Mouse (Mus musculus) adrenal gland, adult (tissue): ENCODE data around the gene Kctd3.
"Not testable (repeated sequence)": the region's sequence is repeated elsewhere in the genome, so short reads cannot be mapped to it uniquely, and the experiment has no call there.

Experiments used
- DNase-seq, 2 experiments: peaks; one replicate each; pipeline ENCODE4 v3.0.0; 2022 to 2023; ENCODE audit warnings: low spot score in 1 of 2; ENCODE audit not compliant: inconsistent age in 2 of 2

The Kctd3 gene

GRCm38 (mm10) chr1:189007239-189007979, at the start of gene Kctd3:
Gene Kctd3 (minus strand): TSS chr1:189007841.
- peak; percentile 95 to 99 for DNase-seq

GRCm38 (mm10) chr1:189057425-189057824, 49.8 kb upstream of the Kctd3 start:
- no peak for DNase-seq

- DNase-seq, result no peak
Observed at GRCm38 (mm10) chr1:189055933-189056332, 48.3 kb upstream of the Kctd3 start.

- DNase-seq, result peak; percentile 9 to 57
Observed at GRCm38 (mm10) chr1:189054941-189055551, 47.4 kb upstream of the Kctd3 start.

- no peak for DNase-seq
Observed at GRCm38 (mm10) chr1:189054191-189054590, 46.5 kb upstream of the Kctd3 start.

GRCm38 (mm10) chr1:189052189-189052588, 44.5 kb upstream of the Kctd3 start:
- DNase-seq, result no peak

- no peak for DNase-seq
Observed at GRCm38 (mm10) chr1:189050122-189050521, 42.5 kb upstream of the Kctd3 start.

- DNase-seq, result no peak
Observed at GRCm38 (mm10) chr1:189048331-189048730, 40.7 kb upstream of the Kctd3 start.

- no peak for DNase-seq
Observed at GRCm38 (mm10) chr1:189047918-189048317, 40.3 kb upstream of the Kctd3 start.

- no peak for DNase-seq
Observed at GRCm38 (mm10) chr1:189046831-189047230, 39.2 kb upstream of the Kctd3 start.

GRCm38 (mm10) chr1:189046301-189046700, 38.7 kb upstream of the Kctd3 start:
- DNase-seq, result no peak

GRCm38 (mm10) chr1:189041261-189041660, 33.6 kb upstream of the Kctd3 start:
- DNase-seq, result no peak

- DNase-seq, result no peak
Observed at GRCm38 (mm10) chr1:189039348-189039747, 31.7 kb upstream of the Kctd3 start.

- DNase-seq, result not testable (repeated sequence)
Observed at GRCm38 (mm10) chr1:189032817-189033216, 25.2 kb upstream of the Kctd3 start.

- peak; percentile 17 to 58 for DNase-seq
Observed at GRCm38 (mm10) chr1:189030975-189031374, 23.3 kb upstream of the Kctd3 start.

GRCm38 (mm10) chr1:189028267-189028666, 20.6 kb upstream of the Kctd3 start:
- DNase-seq, result no peak

- DNase-seq, result peak in 1 of 2 experiments; percentile 53
Observed at GRCm38 (mm10) chr1:189026885-189027284, 19.2 kb upstream of the Kctd3 start.

GRCm38 (mm10) chr1:189023701-189024080, 16.1 kb upstream of the Kctd3 start:
- DNase-seq, result no peak

GRCm38 (mm10) chr1:189022925-189023700, 15.5 kb upstream of the Kctd3 start:
- no peak for DNase-seq

- DNase-seq, result no peak
Observed at GRCm38 (mm10) chr1:189015372-189015771, 7.7 kb upstream of the Kctd3 start.

GRCm38 (mm10) chr1:189013587-189013921, 5.9 kb upstream of the Kctd3 start:
- no peak for DNase-seq
